Mouse (Mus musculus) lung, adult 2 months (tissue): ENCODE data around the gene Itga2b. TPM values are rescaled to one million over a fixed set of nuclear protein-coding genes. Genes with fewer than 3 reads are reported as not detected.
A peak's percentile ranks its signal among the peaks of the same experiment; 100 is the strongest.

Source experiments
- DNase-seq: peaks from one replicate; pipeline ENCODE4 v3.0.0; 2022
- H3K4me1 ChIP-seq: fragments of 200-500 bp; 2 replicates; pipeline ENCODE4 v1.6.1; 2011; ENCODE audit warnings: low read length; ENCODE audit not compliant: control insufficient read depth, insufficient read depth
- H3K4me3 ChIP-seq: fragments of 200-500 bp; replicated peaks from 2 replicates; pipeline ENCODE3; 2011; ENCODE audit warnings: low read depth, mild to moderate bottlenecking, control low read depth, low read length; ENCODE audit errors: extremely low read depth
- CTCF ChIP-seq: fragments of 200-500 bp; IDR thresholded peaks from 2 replicates; pipeline ENCODE4 v1.5.1; 2011; ENCODE audit warnings: mild to moderate bottlenecking, low read length, control low read depth; ENCODE audit not compliant: insufficient read depth
- POLR2A ChIP-seq: fragments of 200-500 bp; IDR thresholded peaks from 2 replicates; pipeline ENCODE4 v1.6.1; 2011; ENCODE audit warnings: low read depth, mild to moderate bottlenecking, control low read depth, low read length, borderline replicate concordance; ENCODE audit errors: extremely low read depth
- WGBS: fragments of 180-500 bp; shearing (Covaris S2); methylation state at CpG from one replicate; pipeline ENCODE4 v1.1.7; 2018; 5-methylcytosine and 5-hydroxymethylcytosine counted together
- polyA plus RNA-seq: library from polyadenylated mRNA; depleted of rRNA; stranded (reverse); fragments of >200 nt; gene quantifications from 2 replicates; pipeline ENCODE4 v1.2.3, GENCODE M21; 2012; rRNA removed

The Itga2b gene
- polyA plus RNA-seq = 11.4 and 14.9 TPM in 2 replicates

GRCm38 (mm10) chr11:102469648-102470357 lies at the start of gene Itga2b:
Gene Itga2b (minus strand): TSS chr11:102470122.
- peaks cover 4% of the 10 kb centered on the region; the same call in 1 of the 2 replicates for H3K4me1 ChIP-seq
- 41% methylated on average over 11 of the region's 11 CpGs for WGBS

GRCm38 (mm10) chr11:102514793-102515424 lies 45.0 kb upstream of the Itga2b start:
- Histone ChIP-seq H3K4me3 (no peak overlapping the region), H3K4me1 (peaks cover 3% of the 10 kb centered on the region)
- WGBS = 88% methylated on average over 1 of the region's 1 CpGs
- TF ChIP-seq CTCF (no peak), POLR2A (no peak)
- no peak for DNase-seq

More at GRCm38 (mm10) chr11:102469648-102470357, at the start of gene Itga2b:
- H3K4me3 ChIP-seq = no peak within 1 kb of the TSS
- no peak for DNase-seq
- TF ChIP-seq POLR2A (no peak), CTCF (no peak)

GRCm38 (mm10) chr11:102510226-102510625 lies 40.3 kb upstream of the Itga2b start:
- TF ChIP-seq POLR2A = no peak
- TF ChIP-seq CTCF = no peak
- Histone ChIP-seq H3K4me1 (peaks cover 3% of the 10 kb centered on the region), H3K4me3 (no peak overlapping the region)
- no peak for DNase-seq
- WGBS = 62% methylated on average over 6 of the region's 6 CpGs

GRCm38 (mm10) chr11:102496732-102497131 lies 26.8 kb upstream of the Itga2b start:
- Histone ChIP-seq H3K4me1 (peaks cover 4% of the 10 kb centered on the region), H3K4me3 (no peak overlapping the region)
- TF ChIP-seq POLR2A = no peak
- no peak for TF ChIP-seq CTCF
- DNase-seq = no peak
- WGBS = 44% methylated on average over 2 of the region's 2 CpGs

GRCm38 (mm10) chr11:102496206-102496605 lies 26.3 kb upstream of the Itga2b start:
- H3K4me3 ChIP-seq = no peak overlapping the region
- 52% methylated on average over 2 of the region's 2 CpGs for WGBS
- H3K4me1 ChIP-seq = peaks cover 4% of the 10 kb centered on the region
- TF ChIP-seq CTCF = no peak
- no peak for TF ChIP-seq POLR2A
- DNase-seq = no peak

- no peak overlapping the region for H3K4me3 ChIP-seq
- DNase-seq = no peak
- peaks cover 4% of the 10 kb centered on the region for H3K4me1 ChIP-seq
- TF ChIP-seq POLR2A (no peak), CTCF (no peak)
- WGBS = 51% methylated on average over 5 of the region's 5 CpGs
These were observed 25.8 kb upstream of the Itga2b start for GRCm38 (mm10) chr11:102495742-102496141.

GRCm38 (mm10) chr11:102495114-102495513 lies 25.2 kb upstream of the Itga2b start:
- H3K4me1 ChIP-seq = peaks cover 4% of the 10 kb centered on the region
- no peak for TF ChIP-seq POLR2A
- no peak for TF ChIP-seq CTCF
- 87% methylated on average over 6 of the region's 6 CpGs for WGBS
- no peak overlapping the region for H3K4me3 ChIP-seq
- DNase-seq = no peak

GRCm38 (mm10) chr11:102494063-102494650 lies 24.2 kb upstream of the Itga2b start:
- Histone ChIP-seq H3K4me1 (peaks cover 4% of the 10 kb centered on the region), H3K4me3 (no peak overlapping the region)
- 79% methylated on average over 7 of the region's 7 CpGs for WGBS
- no peak for DNase-seq
- no peak for TF ChIP-seq CTCF
- no peak for TF ChIP-seq POLR2A

- H3K4me3 ChIP-seq = no peak overlapping the region
- TF ChIP-seq CTCF (no peak), POLR2A (no peak)
- peaks cover 4% of the 10 kb centered on the region for H3K4me1 ChIP-seq
- DNase-seq = no peak
- 94% methylated on average over 2 of the region's 2 CpGs for WGBS
These were observed 23.3 kb upstream of the Itga2b start for GRCm38 (mm10) chr11:102493241-102493640.

- DNase-seq = no peak
- TF ChIP-seq CTCF (no peak), POLR2A (no peak)
- WGBS = 83% methylated on average over 2 of the region's 2 CpGs
- no peaks in the 10 kb centered on the region for H3K4me1 ChIP-seq
- H3K4me3 ChIP-seq = no peak overlapping the region
These were observed 18.0 kb upstream of the Itga2b start for GRCm38 (mm10) chr11:102487901-102488300.

GRCm38 (mm10) chr11:102486733-102487386 lies 16.9 kb upstream of the Itga2b start:
- Histone ChIP-seq H3K4me1 (no peaks in the 10 kb centered on the region), H3K4me3 (no peak overlapping the region)
- TF ChIP-seq CTCF (peak; percentile 68), POLR2A (no peak)
- WGBS = 57% methylated on average over 11 of the region's 11 CpGs
- DNase-seq = no peak
